Mouse (Mus musculus) hindbrain, embryonic 10.5 days (tissue): Measurements from ENCODE around the gene Gfod1. TPM values are rescaled to one million over a fixed set of nuclear protein-coding genes. Genes with fewer than 3 reads are reported as not detected.

Source experiments
- DNase-seq: peaks from one replicate; pipeline ENCODE4 v3.0.0-alpha.2; 2017; ENCODE audit warnings: low spot score
- H3K27ac ChIP-seq: fragments of 300-500 bp; sonication (generic); 2 replicates; pipeline ENCODE4 v1.5.1; 2016; ENCODE audit warnings: mild to moderate bottlenecking, moderate library complexity
- H3K27me3 ChIP-seq: fragments of 300-500 bp; sonication (generic); 2 replicates; pipeline ENCODE4 v1.6.1; 2016; ENCODE audit warnings: mild to moderate bottlenecking; ENCODE audit not compliant: poor library complexity, insufficient read depth, severe bottlenecking
- H3K36me3 ChIP-seq: fragments of 300-500 bp; sonication (generic); 2 replicates; pipeline ENCODE4 v1.6.1; 2016; ENCODE audit warnings: mild to moderate bottlenecking, moderate library complexity
- H3K4me1 ChIP-seq: fragments of 300-500 bp; sonication (generic); replicated peaks from 2 replicates; pipeline ENCODE4 v1.6.1; 2016; ENCODE audit warnings: mild to moderate bottlenecking
- H3K4me3 ChIP-seq: fragments of 300-500 bp; sonication (generic); 2 replicates; pipeline ENCODE4 v1.5.1; 2016; ENCODE audit warnings: mild to moderate bottlenecking, moderate library complexity
- H3K9me3 ChIP-seq: fragments of 300-500 bp; sonication (generic); 2 replicates; pipeline ENCODE4 v1.6.1; 2016; ENCODE audit warnings: mild to moderate bottlenecking, moderate library complexity
- WGBS: fragments of 180-500 bp; shearing (Covaris S2); methylation state at CpG from one replicate; pipeline ENCODE4 v1.1.7; 2016; 5-methylcytosine and 5-hydroxymethylcytosine counted together
- polyA plus RNA-seq: library from polyadenylated mRNA; unstranded; fragments of >200 nt; fragmentation: Nextera tagmentation; extraction: Ambion mirVana; gene quantifications from 2 replicates; pipeline ENCODE4 v1.2.1, GENCODE M21; 2016

Gene Gfod1
- polyA plus RNA-seq, 1 experiment from 2014 or later, result 0.43 TPM

- no peak overlapping the region for H3K27ac ChIP-seq
- H3K4me1 ChIP-seq, result no peaks in the 10 kb centered on the region
- no peaks in the 10 kb centered on the region for H3K27me3 ChIP-seq
- WGBS, result 91% methylated on average over 14 of the region's 14 CpGs
- H3K9me3 ChIP-seq, result no peaks in the 10 kb centered on the region
- H3K36me3 ChIP-seq, result peaks cover 60% of the 10 kb centered on the region
- DNase-seq, result no peak
- no peak overlapping the region for H3K4me3 ChIP-seq
Measured at GRCm38 (mm10) chr13:43152005-43152520, 151.9 kb downstream of the Gfod1 start.

- DNase-seq, result no peak
- H3K27me3 ChIP-seq, result no peaks in the 10 kb centered on the region
- H3K27ac ChIP-seq, result no peak overlapping the region
- peaks cover 41% of the 10 kb centered on the region for H3K36me3 ChIP-seq
- H3K4me1 ChIP-seq, result peaks cover 9% of the 10 kb centered on the region; the same call in 1 of the 2 replicates
- no peak overlapping the region for H3K4me3 ChIP-seq
- H3K9me3 ChIP-seq, result no peaks in the 10 kb centered on the region
- WGBS, result 77% methylated on average over 3 of the region's 3 CpGs
Measured at GRCm38 (mm10) chr13:43149661-43150060, 154.3 kb downstream of the Gfod1 start.

- no peak for DNase-seq
- Histone ChIP-seq H3K4me3 (no peak overlapping the region), H3K4me1 (peaks cover 9% of the 10 kb centered on the region; the same call in 1 of the 2 replicates), H3K36me3 (peaks cover 31% of the 10 kb centered on the region), H3K27me3 (no peaks in the 10 kb centered on the region), H3K9me3 (no peaks in the 10 kb centered on the region), H3K27ac (no peak overlapping the region)
- WGBS, result 73% methylated on average over 4 of the region's 4 CpGs
Measured at GRCm38 (mm10) chr13:43148692-43149091, 155.3 kb downstream of the Gfod1 start.

- Histone ChIP-seq H3K4me3 (no peak overlapping the region), H3K9me3 (no peaks in the 10 kb centered on the region), H3K36me3 (peaks cover 12% of the 10 kb centered on the region), H3K27ac (no peak overlapping the region), H3K4me1 (peaks cover 9% of the 10 kb centered on the region; the same call in 1 of the 2 replicates), H3K27me3 (no peaks in the 10 kb centered on the region)
- no peak for DNase-seq
- 72% methylated on average over 8 of the region's 8 CpGs for WGBS
Measured at GRCm38 (mm10) chr13:43146515-43147258, 157.3 kb downstream of the Gfod1 start.

Other genes starting within 250 kb of the Gfod1 start
- gene Tbc1d7, start 132.7 kb downstream of the Gfod1 start, polyA plus RNA-seq, result 62.8 and 73.2 TPM in 2 replicates
- gene Sirt5, start 61.3 kb upstream of the Gfod1 start, polyA plus RNA-seq, result 20.8 and 24.9 TPM in 2 replicates
- gene Nol7, start 94.2 kb upstream of the Gfod1 start, polyA plus RNA-seq, result 161 and 167 TPM in 2 replicates
- 8.7 and 9.4 TPM in 2 replicates for gene Ranbp9, start 177.1 kb upstream of the Gfod1 start, polyA plus RNA-seq